Mouse (Mus musculus) splenic B cell, adult 2 months (primary cell): ENCODE measurements around the gene Zfp512.
"Not testable (repeated sequence)": the region's sequence is repeated elsewhere in the genome, so short reads cannot be mapped to it uniquely, and the experiment has no call there.

Experiments used
- DNase-seq: peaks from one replicate; pipeline ENCODE4 v3.0.0-alpha.2; 2011; ENCODE audit warnings: low read depth, low spot score
- H3K27me3 ChIP-seq: 2 replicates; pipeline ENCODE4 v1.6.1; 2012; ENCODE audit warnings: mild to moderate bottlenecking, low read length, moderate library complexity, mixed read lengths; ENCODE audit not compliant: control insufficient read depth, poor library complexity, insufficient read depth, severe bottlenecking
- H3K36me3 ChIP-seq: 2 replicates; pipeline ENCODE4 v1.6.1; 2012; ENCODE audit warnings: mild to moderate bottlenecking, low read length, moderate library complexity, mixed read lengths; ENCODE audit not compliant: control insufficient read depth, poor library complexity, insufficient read depth, severe bottlenecking

The Zfp512 gene

GRCm38 (mm10) chr5:31451878-31452561, at the start of gene Zfp512:
Gene Zfp512, plus strand, starts transcription at chr5:31452431.
- no peaks in the 10 kb centered on the region for H3K27me3 ChIP-seq
- peak; percentile 94 for DNase-seq
- no peaks in the 10 kb centered on the region for H3K36me3 ChIP-seq

GRCm38 (mm10) chr5:31434727-31435126, 17.5 kb upstream of the Zfp512 start:
- not testable (repeated sequence) for H3K36me3 ChIP-seq

GRCm38 (mm10) chr5:31451336-31451735, 895 bp upstream of the Zfp512 start:
- DNase-seq = peak; percentile 27

More at GRCm38 (mm10) chr5:31434727-31435126, 17.5 kb upstream of the Zfp512 start:
- not testable (repeated sequence) for H3K27me3 ChIP-seq, DNase-seq

GRCm38 (mm10) chr5:31452562-31452878, 289 bp downstream of the Zfp512 start:
- DNase-seq = no peak
- no peaks in the 10 kb centered on the region for H3K36me3 ChIP-seq
- no peaks in the 10 kb centered on the region for H3K27me3 ChIP-seq

More at GRCm38 (mm10) chr5:31451336-31451735, 895 bp upstream of the Zfp512 start:
- Histone ChIP-seq H3K27me3 (no peaks in the 10 kb centered on the region), H3K36me3 (no peaks in the 10 kb centered on the region)

DNA sequence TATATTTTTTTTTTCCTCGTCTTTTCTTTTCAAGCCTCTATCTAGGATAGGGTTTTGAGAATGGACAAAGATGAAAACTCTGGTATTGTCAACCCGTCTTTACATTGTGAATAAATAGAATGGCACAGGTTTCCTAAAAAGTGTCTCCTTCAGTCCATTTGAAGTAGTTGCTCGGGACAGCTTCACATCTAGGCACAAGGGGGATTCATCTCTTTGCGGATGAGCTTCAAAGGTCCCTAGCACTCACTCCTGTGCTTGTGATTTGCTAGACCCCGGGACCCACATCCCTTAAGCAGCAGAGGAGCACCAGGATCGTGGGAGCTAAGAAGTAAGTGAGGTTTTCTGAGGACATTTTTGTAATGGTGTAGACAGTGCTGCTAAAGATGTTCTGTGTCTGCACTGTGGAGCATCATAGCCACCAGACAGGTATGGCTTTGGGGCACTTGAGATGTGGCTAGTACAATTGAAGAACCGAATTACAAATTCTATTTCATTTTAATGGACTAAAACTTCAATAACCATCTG, 717 bp downstream of the Zfp512 start:
- no peaks in the 10 kb centered on the region for H3K27me3 ChIP-seq
- H3K36me3 ChIP-seq = no peaks in the 10 kb centered on the region
- no peak for DNase-seq

- peaks cover 7% of the 10 kb centered on the region for H3K36me3 ChIP-seq
- peak; percentile 16 for DNase-seq
These were observed 15.6 kb downstream of the Zfp512 start for GRCm38 (mm10) chr5:31467798-31468197.

DNA sequence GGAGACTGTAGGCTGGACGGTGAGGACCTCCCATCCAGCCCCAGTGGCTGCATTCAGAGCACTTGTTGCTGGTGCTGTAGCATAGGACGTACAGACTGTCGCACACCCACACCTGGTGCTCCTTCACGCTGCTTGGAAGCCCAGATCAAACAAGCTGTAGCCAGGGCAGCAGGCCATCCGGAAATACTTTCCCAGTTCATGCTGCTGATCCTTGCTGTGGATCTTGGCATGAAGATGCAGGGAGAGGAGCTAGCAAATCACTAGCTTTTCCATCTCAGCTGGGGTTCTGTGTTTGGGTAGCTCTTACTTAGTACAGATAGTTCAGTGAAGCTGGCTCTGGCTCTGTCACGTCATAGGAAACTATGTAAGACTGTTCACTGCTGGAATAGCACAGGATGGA, 17.5 kb downstream of the Zfp512 start:
- Histone ChIP-seq H3K36me3 (peaks cover 11% of the 10 kb centered on the region), H3K27me3 (no peaks in the 10 kb centered on the region)
- DNase-seq = no peak

More at GRCm38 (mm10) chr5:31467798-31468197, 15.6 kb downstream of the Zfp512 start:
- no peaks in the 10 kb centered on the region for H3K27me3 ChIP-seq

DNA sequence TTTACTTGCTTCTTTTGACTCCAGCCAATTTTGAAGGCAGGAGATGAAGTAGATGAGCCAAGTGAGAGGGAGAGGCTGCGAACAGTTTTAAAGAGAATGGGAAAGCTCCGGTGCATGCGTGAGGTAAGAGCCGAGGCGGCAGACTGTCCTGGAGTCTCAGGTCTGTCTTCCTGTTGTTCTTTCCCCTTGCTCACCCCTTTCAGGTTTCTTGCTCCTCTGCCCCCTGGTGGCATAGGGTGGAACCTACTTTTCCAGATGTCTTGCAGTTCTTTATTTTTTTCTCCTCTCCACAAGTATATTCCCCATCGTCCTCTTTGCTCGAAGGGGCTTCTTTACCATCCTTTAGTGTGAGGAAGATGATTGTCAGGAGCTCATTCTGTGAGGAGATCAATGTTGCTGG, 18.1 kb downstream of the Zfp512 start:
- peak; percentile 69 for DNase-seq

GRCm38 (mm10) chr5:31480536-31480935, 28.3 kb downstream of the Zfp512 start:
- Histone ChIP-seq H3K27me3 (no peaks in the 10 kb centered on the region), H3K36me3 (peaks cover 14% of the 10 kb centered on the region)
- no peak for DNase-seq

More for the DNA sequence above, 18.1 kb downstream of the Zfp512 start:
- H3K27me3 ChIP-seq = no peaks in the 10 kb centered on the region
- H3K36me3 ChIP-seq = peaks cover 11% of the 10 kb centered on the region

DNA sequence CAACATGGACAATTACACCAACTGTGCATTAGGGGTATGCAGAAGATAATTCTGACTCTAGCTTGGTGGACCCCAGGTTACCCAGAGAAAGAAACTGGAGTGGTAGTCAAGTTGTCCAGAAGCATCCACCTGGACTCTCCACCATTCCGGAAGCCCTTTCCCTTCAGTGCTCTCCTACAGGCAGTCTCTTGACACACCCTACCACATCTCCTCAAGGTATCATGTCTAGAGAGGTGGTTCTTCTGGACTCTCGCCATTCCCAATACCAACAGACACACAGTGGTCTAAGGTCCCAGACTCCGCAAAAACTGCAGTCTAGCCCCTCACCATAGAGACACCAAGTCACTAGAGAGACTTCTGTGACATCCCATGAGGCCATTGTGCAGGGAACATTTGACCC, 33.2 kb downstream of the Zfp512 start, which contains the start of gene 4930548H24Rik:
TSS of gene 4930548H24Rik (plus strand) at position 301 of the 400 bp plus-strand sequence.
- Histone ChIP-seq H3K27me3 (no peaks in the 10 kb centered on the region), H3K36me3 (no peaks in the 10 kb centered on the region; the same call in 1 of the 2 replicates)
- DNase-seq = no peak

- Histone ChIP-seq H3K36me3 (no peaks in the 10 kb centered on the region), H3K27me3 (no peaks in the 10 kb centered on the region)
- no peak for DNase-seq
These were observed 35.7 kb downstream of the Zfp512 start for GRCm38 (mm10) chr5:31487889-31488288.

GRCm38 (mm10) chr5:31489116-31489769, 37.0 kb downstream of the Zfp512 start:
- no peaks in the 10 kb centered on the region for H3K27me3 ChIP-seq
- no peak for DNase-seq
- no peaks in the 10 kb centered on the region for H3K36me3 ChIP-seq

DNA sequence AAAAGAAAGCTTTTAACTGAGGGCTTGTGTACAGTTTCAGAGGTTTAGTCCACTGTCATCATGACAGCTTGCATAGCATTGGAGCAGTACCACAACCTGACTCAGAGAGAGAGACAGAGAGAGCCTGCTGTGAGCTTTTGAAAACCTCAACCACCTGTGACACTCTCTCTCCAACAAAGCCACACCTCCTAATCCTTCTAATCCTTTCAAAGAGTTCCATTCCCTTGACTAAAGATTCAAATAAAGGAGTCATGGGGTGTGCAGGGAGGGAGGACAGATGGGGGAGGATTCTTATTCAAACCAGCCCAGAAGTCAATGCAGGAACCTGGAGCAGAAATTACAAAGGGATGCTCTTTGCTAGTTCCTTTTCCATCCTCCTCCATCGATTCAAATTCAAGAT, 39.8 kb downstream of the Zfp512 start:
- no peaks in the 10 kb centered on the region for H3K36me3 ChIP-seq
- H3K27me3 ChIP-seq = no peaks in the 10 kb centered on the region
- no peak for DNase-seq

- peak; percentile 91 for DNase-seq
- Histone ChIP-seq H3K27me3 (no peaks in the 10 kb centered on the region), H3K36me3 (peaks cover 3% of the 10 kb centered on the region; the same call in 1 of the 2 replicates)
These were observed 42.5 kb downstream of the Zfp512 start, which contains the start of gene Gpn1 for GRCm38 (mm10) chr5:31494513-31495297. Gene Gpn1, plus strand, starts transcription at chr5:31494741.
